Mouse (Mus musculus): ENCODE results near the gene Atf6. TPM values are rescaled to one million over a fixed set of nuclear protein-coding genes. Genes with fewer than 3 reads are reported as not detected.

The Atf6 gene
- polyA plus RNA-seq (2015; fragmentation: Nextera tagmentation; extraction: Ambion mirVana) = 8.3 and 8.6 TPM in 2 replicates

DNA sequence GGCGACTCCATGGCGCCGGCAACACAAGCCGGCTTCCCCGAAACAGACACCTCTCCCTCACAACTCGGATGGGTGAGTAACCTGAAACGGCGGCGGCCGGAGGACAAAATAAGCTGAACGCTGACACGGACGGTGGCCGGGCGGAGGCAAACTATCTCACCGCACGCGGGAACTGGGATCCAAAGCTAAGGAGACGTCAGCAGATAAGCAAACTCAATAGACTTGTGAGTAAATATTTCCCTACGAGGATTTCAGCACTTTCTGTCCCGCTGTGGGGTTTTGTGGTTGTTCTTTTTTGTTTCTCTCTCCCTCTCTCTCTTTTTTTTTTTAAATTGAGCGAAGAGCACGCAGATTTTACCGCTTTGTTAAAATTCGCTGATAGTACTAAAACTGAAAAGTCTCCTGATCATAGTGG lies at the start of gene Atf6:
Gene Atf6 (minus strand): TSS at position 81 of the 415 bp plus-strand sequence.
- Histone ChIP-seq H3K4me3 (peak within 1 kb of the TSS; percentile 91), H3K4me2 (peak within 1 kb of the TSS; percentile 72), H3K36me3 (peaks cover 13% of the 10 kb centered on the region; the same call in 1 of the 2 replicates), H3K27me3 (no peaks in the 10 kb centered on the region), H3K4me1 (peaks cover 7% of the 10 kb centered on the region; the same call in 1 of the 2 replicates), H3K9ac (peak within 1 kb of the TSS; percentile 76), H3K9me3 (no peaks in the 10 kb centered on the region), H3K27ac (peak within 1 kb of the TSS; percentile 75)
- 0 out of 2 replicates have a peak, but pooled peaks have one; percentile 52 for ATAC-seq (ENCODE audit: insufficient number of reproducible peaks, low FRiP score, low TSS enrichment, low read depth)
- WGBS = under 1% methylated on average over 25 of the region's 25 CpGs

DNA sequence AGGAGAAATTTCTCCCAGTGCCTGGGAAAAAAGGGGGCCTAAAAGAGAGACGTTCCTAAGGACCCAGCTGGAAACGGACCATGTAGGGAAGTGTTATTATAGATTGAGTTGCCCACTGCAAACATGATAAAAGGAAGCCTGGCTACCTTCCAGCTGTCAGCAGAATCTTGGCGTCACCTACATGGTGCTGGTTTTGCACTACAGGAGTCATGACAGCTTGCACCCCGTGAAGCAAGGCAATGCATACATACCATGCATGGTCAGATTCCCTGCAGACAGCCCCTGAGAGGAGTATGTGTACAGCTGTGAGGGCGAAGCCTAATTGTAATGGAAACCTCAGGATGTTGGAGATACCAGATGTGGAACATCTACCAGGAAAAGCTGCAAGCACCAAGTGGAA lies 48.1 kb upstream of the Atf6 start:
- 67% methylated on average over 5 of the region's 5 CpGs for WGBS
- Histone ChIP-seq H3K27me3 (no peaks in the 10 kb centered on the region), H3K4me2 (no peak overlapping the region), H3K4me3 (no peak overlapping the region), H3K4me1 (0 out of 2 replicates have a peak, but pooled peaks cover 2% of the 10 kb centered on the region), H3K9ac (no peak overlapping the region), H3K27ac (no peak overlapping the region), H3K9me3 (no peaks in the 10 kb centered on the region), H3K36me3 (no peaks in the 10 kb centered on the region)
- no peak for ATAC-seq (ENCODE audit: insufficient number of reproducible peaks, low FRiP score, low TSS enrichment, low read depth)

DNA sequence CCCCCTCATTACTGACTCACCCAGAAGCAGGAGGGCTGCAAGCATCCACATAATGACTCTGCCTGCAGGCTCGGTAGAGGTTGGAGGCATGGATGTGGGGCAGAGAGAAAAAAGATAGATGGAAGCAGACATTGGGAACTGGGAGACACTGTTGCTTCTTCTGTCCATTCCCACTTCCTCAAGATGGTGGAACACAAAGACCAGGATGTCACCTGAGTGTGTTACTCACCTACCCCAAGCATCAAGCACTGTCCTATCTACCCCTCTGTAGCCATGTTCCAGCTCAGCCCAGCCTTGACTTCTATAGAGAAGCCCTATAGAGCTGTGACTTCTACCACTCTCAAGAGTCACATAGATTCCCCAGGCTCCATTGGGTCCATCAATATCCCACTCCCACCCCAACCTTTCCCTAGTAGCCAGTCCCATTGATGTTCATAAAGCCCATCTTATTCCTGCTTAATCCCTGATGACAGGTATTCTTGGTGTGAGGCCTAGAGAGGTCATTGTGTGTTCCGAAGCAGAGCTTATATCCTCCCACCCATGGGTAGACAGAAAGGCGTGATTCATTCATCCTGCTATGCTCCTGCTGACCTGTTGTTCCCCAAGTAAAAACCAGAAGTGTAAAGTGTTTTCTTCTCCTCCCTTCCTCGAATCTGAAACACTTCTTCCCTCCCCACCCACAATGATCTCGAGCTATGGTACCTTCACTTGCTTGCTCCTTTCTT lies 45.5 kb upstream of the Atf6 start, which contains the start of gene Fcrlb:
Gene Fcrlb (minus strand): TSS at position 51 of the 725 bp plus-strand sequence.
- no peak within 1 kb of the TSS for H3K9ac ChIP-seq
- no peak for ATAC-seq (ENCODE audit: insufficient number of reproducible peaks, low FRiP score, low TSS enrichment, low read depth)
- no peaks in the 10 kb centered on the region for H3K9me3 ChIP-seq
- peaks cover 19% of the 10 kb centered on the region for H3K27me3 ChIP-seq
- H3K36me3 ChIP-seq = no peaks in the 10 kb centered on the region
- 71% methylated on average over 5 of the region's 5 CpGs for WGBS
- no peak within 1 kb of the TSS for H3K4me3 ChIP-seq
- no peak within 1 kb of the TSS for H3K4me2 ChIP-seq
- peaks cover 9% of the 10 kb centered on the region for H3K4me1 ChIP-seq
- H3K27ac ChIP-seq = no peak within 1 kb of the TSS

DNA sequence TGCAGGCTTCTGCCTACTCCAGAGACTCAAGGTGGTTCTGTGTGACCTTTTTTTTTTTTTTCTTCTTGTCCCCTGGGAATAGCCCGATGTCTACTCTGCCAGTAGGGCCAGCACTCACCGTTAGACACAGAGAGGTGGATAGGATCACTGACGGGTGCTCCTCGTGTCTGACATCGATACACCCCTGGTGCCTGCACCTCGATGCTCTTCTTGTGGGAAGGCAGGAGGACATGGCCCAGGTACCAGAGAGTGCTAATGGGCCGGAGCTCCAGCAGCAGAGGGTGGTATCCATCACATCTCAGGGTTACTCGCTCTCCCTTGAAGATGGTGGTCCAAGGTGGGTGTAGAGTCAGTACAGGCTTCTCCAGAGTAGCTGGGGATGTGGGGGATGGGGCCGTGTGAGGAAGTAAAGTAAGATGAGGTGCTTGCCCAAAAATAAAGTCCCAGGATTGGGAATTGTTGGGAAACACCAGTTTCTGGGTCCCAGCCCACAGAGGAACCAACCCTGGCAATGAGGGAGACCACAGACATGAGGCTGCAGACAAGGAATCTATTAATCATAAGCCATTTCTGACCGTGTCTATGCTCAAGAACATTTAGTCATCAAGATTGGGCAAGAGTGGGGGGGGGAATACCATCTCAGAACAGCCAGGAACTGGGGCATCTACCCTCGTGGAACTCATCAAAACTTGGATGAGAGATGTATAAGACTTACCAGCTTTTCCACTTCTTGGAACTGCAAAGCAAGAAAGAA lies 44.5 kb upstream of the Atf6 start:
- Histone ChIP-seq H3K36me3 (no peaks in the 10 kb centered on the region), H3K4me3 (no peak overlapping the region), H3K27ac (no peak overlapping the region), H3K4me2 (no peak overlapping the region), H3K27me3 (peaks cover 29% of the 10 kb centered on the region), H3K9me3 (no peaks in the 10 kb centered on the region), H3K9ac (no peak overlapping the region), H3K4me1 (peaks cover 18% of the 10 kb centered on the region)
- WGBS = 77% methylated on average over 11 of the region's 11 CpGs
- no peak for ATAC-seq (ENCODE audit: insufficient number of reproducible peaks, low FRiP score, low TSS enrichment, low read depth)

DNA sequence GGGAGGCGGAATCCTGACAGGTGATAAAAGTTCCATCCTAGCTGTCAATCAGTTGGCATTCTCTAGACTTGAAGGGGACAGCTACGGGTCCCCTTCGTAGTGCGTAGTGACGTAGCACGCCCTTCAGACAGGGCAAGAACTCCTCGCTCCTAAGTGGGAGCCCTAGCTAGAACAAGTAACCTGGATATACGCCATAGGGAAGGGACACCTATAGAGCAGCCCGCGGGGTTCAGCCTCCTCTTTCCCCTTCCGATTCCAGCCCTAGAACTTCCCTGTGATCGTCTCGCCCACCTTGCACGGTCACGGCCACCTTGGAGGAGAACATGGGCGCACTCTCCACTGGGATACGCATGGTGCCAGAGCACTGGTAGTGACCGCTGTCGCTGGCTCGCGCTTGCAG lies 40.8 kb upstream of the Atf6 start:
- Histone ChIP-seq H3K4me3 (peak overlapping the region; percentile 42), H3K36me3 (no peaks in the 10 kb centered on the region), H3K4me2 (peak overlapping the region; percentile 78), H3K27me3 (peaks cover 47% of the 10 kb centered on the region), H3K27ac (no peak overlapping the region), H3K9me3 (no peaks in the 10 kb centered on the region), H3K9ac (no peak overlapping the region), H3K4me1 (peaks cover 16% of the 10 kb centered on the region)
- WGBS = 3% methylated on average over 21 of the region's 21 CpGs
- ATAC-seq (ENCODE audit: insufficient number of reproducible peaks, low FRiP score, low TSS enrichment, low read depth) = no peak

DNA sequence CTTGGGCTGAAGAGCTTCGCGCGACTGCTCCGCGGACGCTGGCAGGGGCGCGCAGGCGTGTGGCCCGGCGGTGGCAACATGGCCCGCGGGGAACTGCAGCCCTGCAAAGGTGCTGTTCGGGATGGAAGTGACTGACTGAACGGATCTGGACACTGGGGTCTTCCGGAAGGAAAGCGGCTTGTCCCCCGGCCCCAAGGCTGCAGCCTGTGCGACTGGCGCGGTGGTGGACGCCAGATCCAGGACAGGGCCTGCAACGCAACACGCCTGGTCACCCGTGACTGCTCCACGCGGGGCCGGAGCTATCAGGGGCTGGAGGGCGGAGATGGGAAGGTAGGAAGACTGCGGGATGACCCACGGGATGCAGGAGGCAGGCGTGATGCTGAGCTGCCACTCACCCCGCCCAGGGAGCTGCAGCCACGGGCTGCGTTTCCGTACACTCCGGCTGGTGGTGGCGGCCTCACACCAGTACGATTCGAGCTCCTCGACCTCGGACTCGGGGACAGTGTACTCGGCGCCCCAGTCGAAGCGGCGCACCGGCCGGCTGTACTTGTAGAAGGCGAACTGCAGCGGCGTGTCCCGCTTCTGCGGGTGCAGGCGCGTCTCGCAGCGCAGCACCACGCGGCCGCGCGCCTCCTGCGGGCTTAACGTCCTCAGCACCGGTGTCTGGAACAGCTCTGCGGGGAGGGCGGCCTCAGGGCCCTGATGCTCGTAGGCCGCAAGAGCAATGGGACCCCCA lies 40.1 kb upstream of the Atf6 start:
- Histone ChIP-seq H3K9ac (no peak overlapping the region), H3K4me3 (peak overlapping the region; percentile 42), H3K9me3 (no peaks in the 10 kb centered on the region), H3K27me3 (peaks cover 51% of the 10 kb centered on the region), H3K4me2 (peak overlapping the region; percentile 78), H3K27ac (no peak overlapping the region), H3K36me3 (no peaks in the 10 kb centered on the region), H3K4me1 (peaks cover 16% of the 10 kb centered on the region)
- ATAC-seq (ENCODE audit: insufficient number of reproducible peaks, low FRiP score, low TSS enrichment, low read depth) = peak; percentile 51
- under 1% methylated on average over 71 of the region's 71 CpGs for WGBS

DNA sequence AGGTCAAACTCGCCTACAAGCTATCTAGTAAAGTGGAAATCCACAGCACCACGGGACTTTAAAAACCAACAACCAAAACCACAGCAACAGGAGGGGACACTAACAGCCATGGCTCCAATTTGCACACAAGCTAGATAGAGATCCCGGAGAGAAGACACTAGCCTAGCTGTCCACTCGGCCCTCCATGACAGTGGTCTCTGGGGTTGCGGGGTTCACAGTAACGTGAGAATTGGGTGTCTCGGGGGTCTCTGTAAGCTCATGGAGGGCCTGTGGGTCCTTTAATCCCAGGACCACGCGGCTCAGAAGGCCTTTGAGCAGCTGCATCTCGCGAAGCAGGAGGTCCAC lies 39.5 kb upstream of the Atf6 start:
- Histone ChIP-seq H3K4me1 (peaks cover 16% of the 10 kb centered on the region), H3K9me3 (no peaks in the 10 kb centered on the region), H3K27me3 (peaks cover 51% of the 10 kb centered on the region), H3K36me3 (no peaks in the 10 kb centered on the region), H3K4me2 (peak overlapping the region; percentile 78), H3K4me3 (peak overlapping the region; percentile 42), H3K9ac (no peak overlapping the region), H3K27ac (no peak overlapping the region)
- no peak for ATAC-seq (ENCODE audit: insufficient number of reproducible peaks, low FRiP score, low TSS enrichment, low read depth)
- WGBS = 20% methylated on average over 11 of the region's 11 CpGs

DNA sequence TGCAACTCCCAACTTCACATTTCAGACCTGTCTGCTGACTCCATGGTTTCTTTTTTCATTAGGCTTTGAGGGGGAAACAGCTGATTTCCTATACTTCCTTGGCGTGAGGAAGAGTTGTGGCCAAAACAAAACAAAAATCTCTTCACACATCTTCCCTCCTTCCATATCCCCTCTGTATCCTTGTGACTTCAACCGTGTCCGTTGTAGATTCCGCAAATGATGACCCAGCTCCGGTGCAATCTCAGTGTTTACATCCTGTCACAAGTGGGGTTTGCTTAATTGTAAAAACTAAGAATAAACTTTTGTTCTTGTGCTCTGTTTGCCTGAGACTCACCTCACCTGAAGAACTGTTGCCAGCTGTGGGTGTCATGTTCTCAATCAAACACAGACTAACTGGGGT lies 35.9 kb upstream of the Atf6 start:
- Histone ChIP-seq H3K27ac (no peak overlapping the region), H3K27me3 (peaks cover 45% of the 10 kb centered on the region), H3K4me2 (no peak overlapping the region), H3K4me3 (no peak overlapping the region), H3K36me3 (no peaks in the 10 kb centered on the region), H3K4me1 (peaks cover 17% of the 10 kb centered on the region), H3K9me3 (no peaks in the 10 kb centered on the region), H3K9ac (no peak overlapping the region)
- 69% methylated on average over 5 of the region's 5 CpGs for WGBS
- no peak for ATAC-seq (ENCODE audit: insufficient number of reproducible peaks, low FRiP score, low TSS enrichment, low read depth)

DNA sequence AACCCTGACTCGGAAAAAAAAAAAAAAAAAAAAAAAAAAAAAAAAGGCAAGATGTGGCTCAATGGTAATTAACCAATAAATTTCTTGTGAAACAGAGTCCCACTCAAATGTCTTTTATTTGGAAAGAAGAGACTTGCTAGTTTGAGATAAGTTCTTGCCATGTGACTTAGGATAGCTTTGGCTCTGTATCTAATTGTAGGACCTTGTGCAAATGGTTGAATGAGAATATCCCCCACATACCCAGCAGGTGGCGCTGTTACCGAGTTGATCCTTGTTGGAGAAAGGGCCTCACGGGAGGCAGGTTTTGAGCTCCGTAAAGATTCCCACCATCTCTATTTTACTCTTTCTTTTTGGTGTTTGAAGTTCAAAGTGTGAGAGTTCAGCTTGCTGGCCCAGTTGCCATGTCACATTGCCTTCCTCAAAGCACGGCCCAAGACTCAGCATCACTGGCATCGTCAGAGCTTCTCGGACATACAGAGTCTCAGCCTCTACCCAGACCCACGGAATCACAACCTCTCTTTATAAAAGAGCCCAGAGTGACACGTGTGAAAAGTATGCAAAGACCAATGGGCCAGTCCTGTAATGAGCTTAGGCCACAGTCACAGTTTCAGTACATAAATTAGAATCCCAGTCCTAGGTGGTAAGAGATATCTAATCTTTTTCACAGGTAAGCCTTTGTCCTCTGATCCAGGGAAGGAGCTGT lies 34.1 kb upstream of the Atf6 start:
- Histone ChIP-seq H3K4me3 (no peak overlapping the region), H3K4me1 (peaks cover 3% of the 10 kb centered on the region)

DNA sequence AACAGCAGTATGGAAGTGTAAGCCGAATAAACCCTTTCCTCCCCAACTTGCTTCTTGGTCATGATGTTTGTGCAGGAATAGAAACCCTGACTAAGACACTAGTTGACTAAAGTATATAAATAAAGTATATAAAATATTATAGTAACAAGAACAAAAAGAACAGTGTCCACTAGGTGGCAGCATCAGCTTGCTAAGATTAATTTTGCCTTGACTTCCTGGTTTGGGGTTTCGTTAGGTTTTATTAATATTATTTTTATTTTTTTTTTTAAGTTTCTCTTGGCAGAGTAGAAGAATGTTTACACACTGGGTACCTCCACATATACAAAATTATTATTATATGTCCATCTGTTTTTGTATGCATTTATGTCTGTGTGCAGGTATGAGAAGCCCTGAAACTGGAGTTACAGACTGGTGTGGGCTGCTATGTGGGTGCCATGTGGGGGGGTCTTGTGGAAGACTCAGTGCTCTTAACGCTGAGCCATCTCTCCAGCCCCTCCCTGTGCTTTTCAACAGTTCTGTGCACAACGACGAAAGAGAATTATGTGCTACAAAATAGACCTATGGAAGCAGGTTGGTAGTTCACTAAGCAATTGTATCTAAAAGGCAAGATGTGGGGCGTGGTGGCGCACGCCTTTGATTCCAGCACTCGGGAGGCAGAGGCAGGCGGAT lies 33.4 kb upstream of the Atf6 start:
- Histone ChIP-seq H3K36me3 (no peaks in the 10 kb centered on the region), H3K9me3 (no peaks in the 10 kb centered on the region), H3K27me3 (peaks cover 21% of the 10 kb centered on the region), H3K4me3 (no peak overlapping the region), H3K9ac (no peak overlapping the region), H3K4me1 (peaks cover 3% of the 10 kb centered on the region), H3K4me2 (peak overlapping the region; percentile 20; the same call in 1 of the 2 replicates), H3K27ac (no peak overlapping the region)
- 35% methylated on average over 10 of the region's 10 CpGs for WGBS
- ATAC-seq (ENCODE audit: insufficient number of reproducible peaks, low FRiP score, low TSS enrichment, low read depth) = no peak

More for the DNA sequence above, 34.1 kb upstream of the Atf6 start:
- Histone ChIP-seq H3K4me2 (no peak overlapping the region; the same call in 1 of the 2 replicates), H3K27ac (no peak overlapping the region), H3K9ac (no peak overlapping the region), H3K27me3 (peaks cover 28% of the 10 kb centered on the region), H3K36me3 (no peaks in the 10 kb centered on the region), H3K9me3 (no peaks in the 10 kb centered on the region)
- 32% methylated on average over 10 of the region's 10 CpGs for WGBS
- ATAC-seq (ENCODE audit: insufficient number of reproducible peaks, low FRiP score, low TSS enrichment, low read depth) = no peak

Data from limb, embryonic 15.5 days (tissue).